Mouse (Mus musculus) left cerebral cortex, adult 2 months (tissue): ENCODE results near the gene Prn. TPM values are rescaled to one million over a fixed set of nuclear protein-coding genes. Genes with fewer than 3 reads are reported as not detected.

ENCODE experiments used
- DNase-seq, 2 experiments: peaks; one replicate each; pipeline ENCODE4 v3.0.0; 2021 to 2022; ENCODE audit warnings: low spot score in 2 of 2, mixed read lengths in 1 of 2; ENCODE audit errors: extremely low spot score in 1 of 2
- H3K27ac ChIP-seq: fragments of 200-600 bp; 2 replicates; pipeline ENCODE4 v1.8.1; 2022
- H3K4me3 ChIP-seq: fragments of 200-600 bp; 2 replicates; pipeline ENCODE4 v1.8.1; 2022
- CTCF ChIP-seq: fragments of 200-600 bp; IDR thresholded peaks from 2 replicates; pipeline ENCODE4 v1.8.1; 2022; ENCODE audit warnings: antibody characterized with exemption, mild to moderate bottlenecking, moderate library complexity
- intact Hi-C: fragments of 180-260 bp; cut with DNase I; formaldehyde crosslinking; loops from one replicate; pipeline ENCODE4 v1.15.1; 2025
- total RNA-seq, 2 experiments: library from RNA; stranded (reverse); gene quantifications; 2 replicates each; pipeline ENCODE4 v1.2.3; 2021

Prn gene
- total RNA-seq, 2 experiments from 2014 or later, result 0.20 TPM; not detected in 1

DNA sequence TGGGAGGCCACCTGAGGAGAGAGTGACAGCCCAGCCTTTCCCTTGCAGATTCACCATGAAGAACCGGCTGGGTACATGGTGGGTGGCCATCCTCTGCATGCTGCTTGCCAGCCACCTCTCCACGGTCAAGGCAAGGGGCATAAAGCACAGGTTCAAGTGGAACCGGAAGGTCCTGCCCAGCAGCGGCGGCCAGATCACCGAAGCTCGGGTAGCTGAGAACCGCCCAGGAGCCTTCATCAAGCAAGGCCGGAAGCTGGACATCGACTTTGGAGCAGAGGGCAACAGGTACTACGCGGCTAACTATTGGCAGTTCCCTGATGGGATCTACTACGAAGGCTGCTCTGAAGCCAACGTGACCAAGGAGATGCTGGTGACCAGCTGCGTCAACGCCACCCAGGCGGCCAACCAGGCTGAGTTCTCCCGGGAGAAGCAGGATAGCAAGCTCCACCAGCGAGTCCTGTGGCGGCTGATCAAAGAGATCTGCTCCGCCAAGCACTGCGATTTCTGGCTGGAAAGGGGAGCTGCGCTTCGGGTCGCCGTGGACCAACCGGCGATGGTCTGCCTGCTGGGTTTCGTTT lies 43.3 kb downstream of the Prn start:
- peak overlapping the region; percentile 11 for H3K4me3 ChIP-seq
- intact Hi-C loops, result no loop called here
- TF ChIP-seq CTCF, result no peak
- H3K27ac ChIP-seq, result no peak overlapping the region
- DNase-seq, result peak; percentile 8 to 11

DNA sequence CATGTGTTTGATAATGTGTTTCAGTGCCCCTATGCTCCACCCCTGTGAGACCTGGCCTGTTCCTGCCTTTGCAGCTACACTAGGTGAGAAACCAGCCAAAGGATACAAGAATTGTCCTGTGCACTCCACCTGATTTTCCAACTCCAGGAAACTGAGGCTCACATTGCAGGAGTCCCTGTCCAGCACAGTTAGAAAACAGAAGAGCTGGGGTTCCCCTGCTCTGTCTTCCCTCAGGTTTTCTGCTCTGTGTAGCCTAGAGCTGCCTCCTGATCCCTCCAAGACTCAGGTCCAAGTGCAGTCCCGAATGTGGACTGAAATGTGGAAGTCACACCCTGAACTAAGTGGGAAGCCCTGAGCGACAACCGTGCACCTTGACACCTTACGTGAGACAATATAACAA lies 44.0 kb downstream of the Prn start:
- Histone ChIP-seq H3K27ac (no peak overlapping the region), H3K4me3 (no peak overlapping the region)
- DNase-seq, result peak in 1 of 2 experiments; percentile 6
- intact Hi-C loops, result no loop called here
- TF ChIP-seq CTCF, result no peak

DNA sequence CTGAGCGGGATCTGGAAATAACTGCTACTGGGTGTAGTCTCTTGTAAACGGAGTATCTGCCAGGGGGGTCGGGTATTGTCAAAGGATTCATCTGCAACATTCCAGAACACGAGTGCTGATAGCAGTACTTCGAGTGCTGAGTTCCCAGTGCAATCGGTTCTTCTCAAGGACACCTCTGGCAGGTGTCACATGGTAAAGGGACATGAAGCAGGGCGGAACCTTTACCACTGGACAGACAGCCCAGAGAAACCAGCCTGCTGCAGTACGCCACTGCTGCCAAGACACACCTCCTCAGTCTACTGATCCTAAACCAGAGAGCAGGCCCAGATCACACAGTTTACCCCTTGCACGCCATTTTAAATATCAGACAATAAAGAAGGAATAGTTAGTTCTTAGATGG lies 45.1 kb downstream of the Prn start:
- no peak for TF ChIP-seq CTCF
- intact Hi-C loops, result no loop called here
- DNase-seq, result peak in 1 of 2 experiments; percentile 7
- no peak overlapping the region for H3K27ac ChIP-seq
- no peak overlapping the region; the same call in 1 of the 2 replicates for H3K4me3 ChIP-seq

GRCm38 (mm10) chr2:131955264-131955663 lies 45.5 kb downstream of the Prn start:
- DNase-seq, result peak; percentile 8
- intact Hi-C loops, result no loop called here

DNA sequence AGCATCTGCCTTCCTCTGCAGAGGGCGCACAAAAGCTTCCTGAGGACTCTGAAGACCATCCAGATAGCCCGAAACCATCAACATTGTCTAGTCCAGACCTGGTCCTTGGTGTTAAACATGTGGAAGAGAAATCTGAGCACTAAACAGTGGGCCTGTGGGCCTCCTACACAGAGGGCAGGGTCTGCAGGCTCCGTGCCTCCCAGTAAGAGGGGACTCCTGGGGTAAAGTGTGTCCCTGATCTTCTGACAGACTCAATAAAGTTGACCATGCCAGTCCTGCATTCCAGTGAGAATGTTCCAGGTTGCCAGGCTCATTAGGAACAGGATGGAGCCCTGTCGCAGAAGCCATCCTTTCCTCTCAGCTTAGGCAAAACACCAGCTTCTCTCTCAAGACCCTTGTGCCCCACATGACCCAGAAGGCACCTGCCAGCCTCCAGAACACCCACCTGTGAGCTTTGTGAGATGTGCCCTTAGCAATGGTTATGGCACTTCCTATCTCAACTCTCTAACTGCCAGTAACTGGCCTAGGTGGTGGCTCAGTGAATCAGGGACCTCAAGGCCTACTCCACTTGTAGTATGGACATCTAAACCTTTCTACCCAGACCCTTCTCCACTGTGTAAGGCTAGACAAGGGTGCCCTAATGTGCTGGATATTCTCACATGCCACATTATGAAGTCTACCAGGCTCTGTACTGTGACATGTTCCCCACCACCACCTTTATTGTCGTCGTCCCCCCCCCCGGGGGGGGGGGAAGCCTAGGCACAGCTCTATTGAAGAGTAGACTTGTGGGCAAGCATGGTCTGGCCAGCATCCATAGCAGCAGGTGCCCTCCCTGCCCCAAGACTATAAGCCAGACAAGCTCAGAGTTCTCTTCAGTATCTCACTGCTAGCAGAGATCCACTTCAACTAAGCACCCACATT lies 46.8 kb downstream of the Prn start:
- intact Hi-C loops, result no loop called here
- DNase-seq, result peak; percentile 3 to 6
- H3K4me3 ChIP-seq, result no peak overlapping the region
- no peak overlapping the region for H3K27ac ChIP-seq
- TF ChIP-seq CTCF, result no peak

More at GRCm38 (mm10) chr2:131955264-131955663, 45.5 kb downstream of the Prn start:
- TF ChIP-seq CTCF, result no peak
- Histone ChIP-seq H3K27ac (no peak overlapping the region), H3K4me3 (peak overlapping the region; percentile 26)

DNA sequence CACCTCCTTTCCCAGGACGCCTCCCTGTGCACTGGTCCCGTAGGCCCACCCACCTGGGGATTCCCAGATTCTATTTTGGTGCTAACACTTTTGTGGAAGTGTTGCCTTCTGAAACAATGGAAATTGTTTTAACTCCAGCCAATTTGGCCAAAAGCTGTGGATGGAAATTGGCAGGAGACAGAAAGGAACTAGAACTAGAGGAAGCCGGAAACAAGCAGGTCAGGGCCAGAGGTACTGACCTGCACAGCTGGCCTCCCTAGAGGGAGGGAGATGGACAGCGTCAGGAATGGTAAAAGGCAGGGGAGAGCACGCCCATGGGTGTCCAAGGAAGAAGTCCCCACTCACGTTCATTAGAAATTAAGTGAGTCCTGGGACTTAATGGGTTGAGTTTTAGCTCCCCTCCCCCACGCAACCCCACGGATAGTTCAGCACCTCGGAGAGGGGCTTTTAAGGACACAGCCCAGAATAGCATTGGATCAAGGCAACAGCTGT lies 48.0 kb downstream of the Prn start:
- Histone ChIP-seq H3K27ac (no peak overlapping the region), H3K4me3 (no peak overlapping the region)
- no peak for TF ChIP-seq CTCF
- intact Hi-C loops, result no loop called here
- peak; percentile 5 to 6 for DNase-seq

- DNase-seq, result peak in 1 of 2 experiments; percentile 6
- no peak for TF ChIP-seq CTCF
- intact Hi-C loops, result loop anchor here (1.0 kb wide), 1 partner anchor 10 kb away; no protein-coding TSS in a partner anchor
- H3K4me3 ChIP-seq, result no peak overlapping the region
- H3K27ac ChIP-seq, result no peak overlapping the region
Measured at GRCm38 (mm10) chr2:131961671-131962070, 51.9 kb downstream of the Prn start.

- DNase-seq, result peak in 1 of 2 experiments; percentile 9
- Histone ChIP-seq H3K4me3 (no peak overlapping the region), H3K27ac (no peak overlapping the region)
- intact Hi-C loops, result no loop called here
- TF ChIP-seq CTCF, result no peak
Measured at GRCm38 (mm10) chr2:131970597-131970996, 60.8 kb downstream of the Prn start.

DNA sequence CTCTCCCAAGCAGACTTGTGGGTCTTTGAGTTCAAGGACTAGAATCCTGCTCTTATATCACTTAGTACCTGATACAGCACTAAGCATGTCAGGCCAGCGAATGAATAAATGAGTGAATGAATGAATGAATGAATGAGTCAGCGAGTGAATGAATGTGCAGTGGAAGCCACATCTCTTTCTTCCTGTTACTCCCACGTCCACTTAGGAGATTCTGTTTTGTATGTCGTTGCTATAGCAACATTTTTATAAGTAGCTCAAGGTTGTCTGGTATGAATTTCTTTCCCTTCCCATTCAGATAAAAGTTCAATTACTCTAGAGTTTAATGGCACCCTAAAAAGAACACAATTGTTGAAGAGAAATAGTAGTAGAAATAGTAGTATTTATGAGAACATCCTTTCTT lies 61.3 kb downstream of the Prn start:
- intact Hi-C loops, result loop anchor here (1.0 kb wide), 1 partner anchor 10 kb away; no protein-coding TSS in a partner anchor

DNA sequence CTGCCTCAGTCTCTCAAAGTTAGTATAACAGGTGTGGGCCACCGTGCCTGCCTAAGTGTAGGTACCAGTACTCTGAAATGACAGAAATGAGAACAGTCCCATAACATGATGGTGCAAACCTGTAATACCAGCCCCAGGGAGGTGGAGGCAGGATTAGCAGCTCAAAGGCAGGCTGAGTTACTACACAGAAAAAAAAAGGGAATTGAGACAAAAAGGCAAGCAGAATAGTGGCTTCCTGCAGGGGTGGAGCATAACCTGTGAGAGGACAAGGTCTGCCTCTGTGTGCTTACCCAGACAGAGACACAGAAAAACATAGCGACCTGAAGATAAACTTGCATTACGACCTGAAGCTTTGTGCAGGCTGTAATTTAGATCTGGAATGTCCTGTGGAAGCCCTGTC lies 66.9 kb downstream of the Prn start:
- Histone ChIP-seq H3K27ac (no peak overlapping the region), H3K4me3 (no peak overlapping the region)
- no peak for DNase-seq
- TF ChIP-seq CTCF, result no peak
- intact Hi-C loops, result no loop called here

More for the DNA sequence above, 61.3 kb downstream of the Prn start:
- no peak for DNase-seq
- Histone ChIP-seq H3K27ac (no peak overlapping the region), H3K4me3 (no peak overlapping the region)
- TF ChIP-seq CTCF, result no peak

DNA sequence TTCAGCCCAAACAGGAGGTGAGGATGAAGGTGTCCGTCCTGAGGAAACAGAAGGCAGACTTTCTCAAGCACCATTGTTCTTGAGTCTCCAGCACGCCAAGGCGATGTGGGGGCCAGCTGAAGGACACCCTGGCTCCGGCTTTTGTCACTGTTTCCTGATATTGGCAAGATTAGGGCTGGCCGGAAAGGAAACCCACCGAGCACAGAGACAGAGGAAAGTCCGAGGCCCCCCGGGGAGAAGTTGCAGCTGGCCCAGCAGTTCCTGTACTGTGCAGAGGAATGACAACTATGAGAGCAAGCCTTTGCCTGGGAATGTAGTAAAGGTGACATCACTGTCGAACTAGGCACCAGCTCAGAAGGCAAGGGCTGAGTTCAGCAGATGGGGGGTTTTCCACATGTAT lies 71.1 kb downstream of the Prn start:
- peak; percentile 6 to 7 for DNase-seq
- no peak for TF ChIP-seq CTCF
- H3K27ac ChIP-seq, result no peak overlapping the region
- no peak overlapping the region for H3K4me3 ChIP-seq
- intact Hi-C loops, result no loop called here
